Mouse (Mus musculus) embryo, embryonic 11 days (tissue): ENCODE measurements around the gene Kcnab2.

Source experiments
- DNase-seq: peaks from one replicate; pipeline ENCODE4 v3.0.0-alpha.2; 2015

Gene Kcnab2

GRCm38 (mm10) chr4:152365228-152365627, 112.4 kb downstream of the Kcnab2 start:
- DNase-seq: no peak

DNA sequence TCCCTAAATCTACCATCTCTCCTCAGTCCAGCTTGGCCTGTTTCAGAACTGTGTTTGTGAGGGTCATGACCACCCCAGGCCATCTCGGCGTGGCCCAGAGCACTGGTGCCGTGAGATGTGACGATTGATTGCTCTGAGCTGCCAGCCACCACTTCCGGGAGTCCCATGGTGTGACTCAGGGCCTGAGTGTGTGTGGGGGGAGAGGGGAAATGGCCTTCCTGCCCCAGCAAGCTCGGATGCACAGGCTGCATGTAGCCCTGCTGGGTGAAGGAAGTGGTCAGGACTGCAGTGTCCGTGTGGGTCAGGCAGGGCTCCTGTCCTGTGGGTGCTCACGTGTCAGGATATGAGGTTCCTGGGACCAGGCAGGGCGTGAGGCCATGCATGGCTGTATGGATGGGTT, 115.5 kb downstream of the Kcnab2 start:
- no peak for DNase-seq

DNA sequence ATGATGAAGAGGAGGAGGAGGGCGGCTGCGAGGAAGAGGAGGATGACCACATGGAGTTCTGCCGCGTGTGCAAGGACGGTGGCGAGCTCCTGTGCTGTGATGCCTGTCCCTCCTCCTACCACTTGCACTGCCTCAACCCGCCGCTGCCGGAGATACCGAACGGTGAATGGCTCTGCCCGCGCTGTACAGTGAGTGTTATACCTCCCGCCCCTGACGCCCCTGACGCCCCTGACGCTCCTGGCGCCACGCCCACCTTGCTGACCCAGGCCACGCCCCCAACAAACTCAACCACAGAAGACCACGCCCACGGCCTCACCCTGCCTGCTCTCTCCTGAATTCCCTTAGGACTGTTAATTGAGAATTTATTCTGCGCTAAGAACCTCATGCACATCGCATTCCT, 116.8 kb downstream of the Kcnab2 start:
- DNase-seq: peak; percentile 86

- DNase-seq: no peak
Observed at GRCm38 (mm10) chr4:152359700-152360099, 118.0 kb downstream of the Kcnab2 start.

DNA sequence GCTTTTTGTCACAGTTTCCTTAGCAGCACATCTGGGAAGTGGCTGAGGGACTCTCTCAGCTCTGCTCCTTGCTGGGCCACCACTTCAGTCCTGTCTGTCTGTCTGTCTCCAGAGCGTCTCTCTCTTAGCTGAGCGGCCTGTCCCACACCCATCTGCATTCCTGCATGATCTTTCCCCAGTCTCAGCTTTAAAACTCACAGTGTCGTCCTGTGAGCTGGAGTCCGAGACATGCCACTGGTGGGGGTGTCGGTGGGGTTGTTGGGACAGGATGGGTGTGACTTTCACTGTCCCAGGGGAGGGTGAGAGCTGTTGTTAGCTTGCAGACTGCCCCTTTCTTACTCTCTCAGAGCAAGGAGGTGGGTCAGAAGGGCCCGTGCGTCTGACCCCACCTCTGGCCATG, 122.0 kb downstream of the Kcnab2 start:
- DNase-seq: no peak

DNA sequence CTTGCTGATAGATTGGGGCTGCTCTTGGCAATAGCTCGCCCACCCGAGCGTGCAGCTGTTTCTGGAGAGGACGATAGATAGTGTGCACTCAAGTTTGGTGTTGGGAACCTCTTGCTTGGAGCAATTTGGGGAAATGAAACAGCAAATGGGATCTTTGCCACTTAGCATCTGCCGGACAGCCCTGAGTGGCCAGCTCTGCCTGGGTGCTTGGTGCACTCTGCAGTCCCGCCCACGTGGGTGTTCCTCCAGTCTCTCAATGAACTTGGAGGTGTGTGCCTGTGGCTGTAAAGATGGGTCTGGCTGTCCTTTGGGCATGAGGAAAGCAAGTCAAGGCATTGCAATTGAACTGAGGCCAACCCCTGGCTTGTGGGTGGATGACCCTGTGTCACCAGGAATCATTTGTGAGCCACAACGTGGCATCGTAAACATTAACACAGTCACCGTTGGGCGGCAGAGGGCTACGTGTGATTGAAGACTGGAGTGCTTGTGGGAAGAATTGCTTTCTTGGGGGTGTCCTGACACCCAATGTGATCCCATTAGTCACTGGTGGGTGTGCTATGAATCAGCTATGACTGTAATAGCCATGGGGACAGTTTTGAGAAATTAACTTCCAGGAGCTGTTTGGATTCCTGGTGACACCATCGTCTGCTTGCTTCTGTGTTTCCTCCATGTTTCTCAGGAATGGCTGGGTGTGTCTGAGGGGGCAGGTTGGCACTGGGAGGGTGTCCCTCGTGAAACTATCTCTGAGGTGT, 123.6 kb downstream of the Kcnab2 start:
- no peak for DNase-seq

DNA sequence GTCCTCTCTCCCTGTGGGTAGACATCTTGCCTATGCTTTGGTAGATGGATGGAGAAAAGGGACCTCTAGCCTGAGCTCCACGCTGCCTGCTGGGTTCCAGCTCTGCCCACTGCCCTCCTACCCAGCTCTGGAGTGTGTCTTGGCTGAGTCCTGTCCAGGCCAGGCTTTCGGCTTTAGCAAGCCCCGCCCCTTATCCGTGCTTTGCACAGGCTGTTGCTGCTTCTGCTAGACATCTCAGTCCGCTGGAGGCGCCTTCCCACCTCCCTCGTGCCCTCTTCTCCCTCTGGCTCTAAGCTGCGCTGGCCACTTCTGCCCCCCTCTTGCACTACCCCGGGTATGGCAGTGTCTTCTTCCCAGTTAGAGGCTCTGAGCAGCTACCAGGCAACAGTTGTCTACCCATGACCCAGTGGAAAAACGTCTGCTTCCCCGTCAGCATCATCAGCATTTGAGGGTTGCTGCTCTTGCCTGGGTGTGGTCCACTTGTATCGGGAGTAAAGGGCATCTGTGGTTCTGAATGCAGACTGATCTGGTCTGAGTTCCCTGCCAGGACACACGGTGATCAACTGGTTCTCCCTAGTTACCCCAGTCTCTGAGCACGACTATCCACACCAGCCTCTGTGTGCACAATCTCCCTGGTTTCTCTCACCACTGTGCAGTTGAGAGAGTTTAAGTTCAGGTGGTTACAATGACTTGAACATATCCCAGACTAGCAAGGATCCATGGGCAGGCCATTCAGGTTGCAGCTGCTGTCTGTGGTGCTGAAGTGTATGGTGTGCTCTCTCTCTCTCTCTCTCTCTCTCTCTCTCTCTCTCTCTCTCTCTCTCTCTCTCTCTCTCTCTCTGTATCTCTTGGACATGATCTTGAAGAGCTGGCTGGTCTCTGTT, 126.0 kb downstream of the Kcnab2 start:
- DNase-seq: peak; percentile 57

DNA sequence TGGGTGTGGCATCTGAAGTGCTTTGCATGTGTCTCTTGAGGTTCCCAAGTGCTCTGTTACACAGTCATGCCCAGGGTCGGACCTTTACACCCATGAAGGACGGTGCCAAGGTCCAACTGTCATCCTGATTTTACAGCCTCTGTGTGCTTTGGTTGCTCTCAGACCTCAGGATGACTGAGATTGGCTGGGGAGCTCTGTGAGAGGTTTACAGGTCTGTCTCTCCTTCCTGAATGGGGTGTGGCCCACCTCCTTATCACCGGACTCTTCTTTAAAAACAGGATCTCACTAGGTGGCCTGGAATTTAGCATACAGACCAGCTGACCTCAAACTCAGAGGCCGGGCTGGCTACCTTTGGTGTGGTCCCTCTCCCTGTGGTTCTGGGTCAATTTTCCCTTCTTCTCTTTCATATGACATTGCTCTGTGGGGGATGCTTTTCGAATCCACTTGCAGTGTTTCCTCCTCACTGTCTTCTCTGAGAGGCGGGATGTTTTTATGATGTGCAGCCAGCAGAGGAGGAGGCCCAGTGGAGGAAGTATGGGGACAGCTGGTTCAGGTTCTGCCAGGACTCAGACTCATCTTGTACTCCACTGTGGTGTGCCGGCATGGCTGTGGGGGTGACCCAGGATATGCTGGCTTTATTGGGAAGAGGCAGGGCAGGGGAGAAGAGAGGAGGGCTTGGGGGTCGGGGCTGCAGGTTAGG, 126.8 kb downstream of the Kcnab2 start:
- no peak for DNase-seq

DNA sequence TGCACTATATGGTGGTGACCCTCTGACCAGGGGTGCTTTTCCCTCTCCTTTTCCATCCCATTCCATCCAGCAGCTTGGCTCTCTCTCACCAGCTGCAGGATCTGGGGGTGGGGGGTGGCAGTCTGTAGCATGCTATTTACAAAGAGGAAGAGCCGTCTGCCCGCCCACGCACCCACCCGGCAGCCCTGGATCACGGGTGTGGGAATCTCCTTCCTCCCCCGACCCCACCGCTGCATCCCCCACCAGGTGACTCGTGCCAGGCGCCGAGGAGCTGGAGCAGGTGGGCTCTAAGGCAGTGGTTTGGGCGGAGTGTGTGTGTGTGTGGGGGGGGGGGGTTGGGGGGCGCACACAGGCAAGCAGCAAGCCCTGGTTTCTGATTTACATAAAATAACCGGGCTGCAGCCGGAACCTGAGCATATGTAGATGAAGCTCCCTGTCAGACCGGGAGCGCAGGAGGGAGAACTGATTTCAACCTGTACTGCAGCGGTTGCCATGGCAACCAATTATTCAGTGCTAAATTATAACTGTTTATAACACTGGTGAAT, 127.8 kb downstream of the Kcnab2 start:
- peak; percentile 65 for DNase-seq

GRCm38 (mm10) chr4:152345120-152345889, 132.4 kb downstream of the Kcnab2 start:
- no peak for DNase-seq

DNA sequence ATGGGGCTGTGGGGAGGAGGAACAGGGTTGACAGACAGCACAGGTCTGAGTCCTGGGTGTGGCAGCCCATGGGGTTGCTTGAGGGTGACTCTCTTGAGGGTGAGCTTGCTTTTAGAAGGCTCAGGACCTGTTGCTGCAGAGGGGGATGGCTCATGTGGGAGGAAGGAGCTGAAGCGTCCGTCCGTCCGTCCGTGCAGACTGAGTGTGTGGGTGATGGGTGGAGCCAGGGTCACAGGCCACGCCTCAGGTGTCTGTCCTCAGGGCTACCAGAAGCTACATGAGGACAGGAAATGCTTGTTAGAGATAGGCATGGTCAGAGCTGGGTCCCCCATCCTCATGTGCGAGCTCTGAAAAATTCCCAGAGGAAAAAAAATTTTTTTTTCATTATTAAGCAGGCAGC, 133.0 kb downstream of the Kcnab2 start:
- no peak for DNase-seq

- peak; percentile 74 for DNase-seq
Observed at GRCm38 (mm10) chr4:152343296-152343695, 134.4 kb downstream of the Kcnab2 start.
